Mouse (Mus musculus) neural tube, embryonic 12.5 days (tissue): ENCODE measurements around the gene Fbxw8. TPM values are rescaled to one million over a fixed set of nuclear protein-coding genes. Genes with fewer than 3 reads are reported as not detected.
A peak's percentile ranks its signal among the peaks of the same experiment; 100 is the strongest.

Source experiments
- ATAC-seq: fragments of 200-750 bp; cut with Nextera tagmentation; 2 replicates; pipeline ENCODE4 v1.8.0; 2017; ENCODE audit warnings: low read depth, mild to moderate bottlenecking, moderate TSS enrichment, moderate library complexity; ENCODE audit not compliant: low FRiP score
- H3K27ac ChIP-seq: fragments of 300-500 bp; sonication (generic); 2 replicates; pipeline ENCODE4 v1.5.1; 2016
- H3K27me3 ChIP-seq: fragments of 300-500 bp; sonication (generic); replicated peaks from 2 replicates; pipeline ENCODE4 v1.6.1; 2016; ENCODE audit warnings: mild to moderate bottlenecking
- H3K36me3 ChIP-seq: fragments of 300-500 bp; sonication (generic); 2 replicates; pipeline ENCODE4 v1.6.1; 2016; ENCODE audit warnings: mild to moderate bottlenecking
- H3K4me1 ChIP-seq: fragments of 300-500 bp; sonication (generic); 2 replicates; pipeline ENCODE4 v1.6.1; 2016
- H3K4me2 ChIP-seq: fragments of 300-500 bp; sonication (generic); replicated peaks from 2 replicates; pipeline ENCODE4 v1.6.1; 2016; ENCODE audit warnings: mild to moderate bottlenecking
- H3K4me3 ChIP-seq: fragments of 300-500 bp; sonication (generic); 2 replicates; pipeline ENCODE4 v1.5.1; 2016
- H3K9ac ChIP-seq: fragments of 300-500 bp; sonication (generic); 2 replicates; pipeline ENCODE4 v1.6.1; 2016; ENCODE audit warnings: mild to moderate bottlenecking
- H3K9me3 ChIP-seq: fragments of 300-500 bp; sonication (generic); 2 replicates; pipeline ENCODE4 v1.6.1; 2016; ENCODE audit warnings: mild to moderate bottlenecking
- WGBS: fragments of 180-500 bp; shearing (Covaris S2); methylation state at CpG from one replicate; pipeline ENCODE4 v1.1.7; 2016; 5-methylcytosine and 5-hydroxymethylcytosine counted together
- polyA plus RNA-seq: library from polyadenylated mRNA; unstranded; fragments of >200 nt; fragmentation: Nextera tagmentation; extraction: Ambion mirVana; gene quantifications from 2 replicates; pipeline ENCODE4 v1.2.1, GENCODE M21; 2016

Gene Fbxw8
- 38.4 and 40.4 TPM in 2 replicates for polyA plus RNA-seq

- no peaks in the 10 kb centered on the region for H3K27me3 ChIP-seq
- ATAC-seq = peak; percentile 78
- 0 out of 2 replicates have a peak within 1 kb of the TSS, but pooled peaks have one; percentile 32 for H3K27ac ChIP-seq
- peaks cover 13% of the 10 kb centered on the region for H3K4me1 ChIP-seq
- H3K9ac ChIP-seq = peak within 1 kb of the TSS; percentile 94
- peaks cover 8% of the 10 kb centered on the region; the same call in 1 of the 2 replicates for H3K36me3 ChIP-seq
- under 1% methylated on average over 67 of the region's 67 CpGs for WGBS
- H3K9me3 ChIP-seq = no peaks in the 10 kb centered on the region
- H3K4me2 ChIP-seq = peak within 1 kb of the TSS; percentile 78
- peak within 1 kb of the TSS; percentile 98 for H3K4me3 ChIP-seq
Measured at GRCm38 (mm10) chr5:118154839-118155564, at the start of gene Fbxw8. Fbxw8 (minus strand) TSS chr5:118155464.

DNA sequence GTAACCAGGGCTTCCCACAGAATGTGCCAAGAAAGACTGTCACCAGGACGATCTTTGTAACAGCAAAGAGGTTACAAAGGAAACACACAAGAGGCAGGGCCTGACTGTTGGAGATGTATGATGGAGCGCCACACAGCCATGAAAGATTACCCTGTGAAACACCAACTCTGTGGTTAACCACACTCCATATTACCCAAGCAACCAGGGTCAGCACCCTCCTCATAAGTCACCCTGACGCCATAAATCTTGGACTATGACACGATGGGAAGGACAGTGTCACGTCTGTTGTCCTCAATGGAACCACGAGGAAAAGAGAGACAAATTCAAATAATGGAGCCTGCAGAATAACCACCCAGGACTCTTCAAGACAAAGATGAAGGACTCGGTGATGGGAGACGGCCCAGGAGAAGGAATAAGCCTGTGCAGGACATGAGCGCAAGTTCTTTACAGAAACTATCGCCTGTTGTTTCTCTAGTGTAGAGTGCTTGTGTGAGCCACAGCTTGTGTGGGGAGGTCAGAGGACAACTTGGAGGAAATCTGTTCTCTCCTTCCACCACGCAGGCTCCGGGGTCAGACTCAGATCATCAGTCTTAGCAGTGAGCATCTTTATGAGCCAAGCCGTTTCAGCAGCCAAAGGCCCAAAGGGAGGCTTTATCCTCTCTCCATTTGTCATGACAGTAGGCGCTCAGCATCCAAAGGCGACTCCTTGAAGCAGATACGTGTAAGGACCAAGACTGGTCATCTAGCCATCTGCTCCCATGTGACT, 49.6 kb upstream of the Fbxw8 start:
- Histone ChIP-seq H3K4me3 (no peak overlapping the region), H3K4me1 (peaks cover 22% of the 10 kb centered on the region), H3K27ac (no peak overlapping the region), H3K4me2 (no peak overlapping the region), H3K36me3 (peaks cover 9% of the 10 kb centered on the region; the same call in 1 of the 2 replicates), H3K9ac (no peak overlapping the region), H3K9me3 (no peaks in the 10 kb centered on the region), H3K27me3 (no peaks in the 10 kb centered on the region)
- WGBS = 41% methylated on average over 16 of the region's 16 CpGs
- ATAC-seq = no peak

DNA sequence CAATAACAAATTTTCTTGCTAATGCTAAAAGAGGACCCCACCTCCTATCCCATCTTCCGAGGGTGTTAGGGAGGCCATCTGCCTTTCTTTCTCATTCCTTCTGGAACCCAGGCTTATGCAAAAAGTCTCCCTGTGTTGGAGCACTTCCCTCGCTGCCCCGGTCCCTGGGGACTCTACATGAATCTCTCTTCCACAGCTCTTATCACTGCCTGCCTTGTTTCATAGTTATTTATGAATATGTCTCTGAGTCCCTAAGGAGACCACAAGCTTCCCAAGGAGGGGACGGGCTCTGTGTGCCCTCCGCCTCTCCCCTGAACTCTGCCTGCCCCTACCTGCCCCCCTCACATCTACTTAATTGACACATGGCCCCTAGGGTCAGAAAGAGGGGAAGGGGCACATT, 44.4 kb upstream of the Fbxw8 start:
- H3K9ac ChIP-seq = no peak overlapping the region
- no peak for ATAC-seq
- no peak overlapping the region for H3K4me3 ChIP-seq
- H3K4me1 ChIP-seq = peaks cover 6% of the 10 kb centered on the region; the same call in 1 of the 2 replicates
- no peaks in the 10 kb centered on the region for H3K9me3 ChIP-seq
- peaks cover 14% of the 10 kb centered on the region; the same call in 1 of the 2 replicates for H3K36me3 ChIP-seq
- WGBS = 61% methylated on average over 5 of the region's 5 CpGs
- no peaks in the 10 kb centered on the region for H3K27me3 ChIP-seq
- H3K27ac ChIP-seq = no peak overlapping the region
- no peak overlapping the region for H3K4me2 ChIP-seq

DNA sequence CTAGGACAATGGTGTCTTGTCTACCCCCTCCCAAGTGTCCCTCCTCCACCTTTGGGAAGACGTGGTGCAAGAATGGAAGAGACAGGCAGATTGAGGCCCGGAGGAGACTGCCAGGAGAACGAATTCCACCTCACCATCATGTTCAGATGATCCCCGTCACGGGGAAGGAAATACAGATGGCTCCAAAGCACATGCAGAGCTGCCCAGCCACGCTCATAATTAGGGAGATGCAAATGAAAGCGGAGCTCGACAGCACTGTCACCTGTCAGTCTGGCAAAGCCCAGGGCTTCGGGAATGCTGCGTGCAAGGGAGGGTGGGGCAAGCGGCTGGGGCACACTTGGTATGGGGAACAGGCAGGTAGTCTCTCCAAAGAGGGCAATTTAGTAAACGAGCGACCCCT, 42.2 kb upstream of the Fbxw8 start:
- no peaks in the 10 kb centered on the region for H3K9me3 ChIP-seq
- H3K36me3 ChIP-seq = peaks cover 14% of the 10 kb centered on the region; the same call in 1 of the 2 replicates
- ATAC-seq = no peak
- H3K27ac ChIP-seq = no peak overlapping the region
- no peak overlapping the region for H3K4me2 ChIP-seq
- no peak overlapping the region for H3K9ac ChIP-seq
- H3K27me3 ChIP-seq = no peaks in the 10 kb centered on the region
- no peak overlapping the region for H3K4me3 ChIP-seq
- WGBS = 82% methylated on average over 13 of the region's 13 CpGs
- peaks cover 6% of the 10 kb centered on the region for H3K4me1 ChIP-seq

DNA sequence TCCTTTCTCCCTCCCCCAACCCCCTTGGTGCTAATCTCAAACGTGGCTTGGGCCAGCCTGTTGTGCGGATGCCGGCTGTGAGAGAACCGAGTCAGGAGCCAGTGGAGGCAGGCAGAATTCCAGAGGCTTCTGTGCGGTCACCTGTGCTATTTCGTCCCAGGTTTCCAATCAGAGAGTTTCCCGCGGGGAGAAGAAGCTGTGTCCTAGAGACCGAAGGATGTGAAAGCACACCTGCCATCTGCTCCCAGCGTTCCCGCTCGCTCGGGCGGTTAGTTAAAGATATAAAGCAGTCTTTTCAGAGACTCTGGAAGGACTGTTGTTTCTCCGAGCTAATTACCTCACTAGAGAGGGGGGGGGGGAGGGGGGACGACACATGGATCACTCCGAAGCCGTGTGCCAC, 37.0 kb upstream of the Fbxw8 start:
- H3K4me3 ChIP-seq = no peak overlapping the region
- 21% methylated on average over 18 of the region's 18 CpGs for WGBS
- H3K27me3 ChIP-seq = no peaks in the 10 kb centered on the region
- H3K4me2 ChIP-seq = no peak overlapping the region
- H3K9ac ChIP-seq = no peak overlapping the region
- no peaks in the 10 kb centered on the region for H3K36me3 ChIP-seq
- no peak for ATAC-seq
- H3K9me3 ChIP-seq = no peaks in the 10 kb centered on the region
- H3K4me1 ChIP-seq = peaks cover 13% of the 10 kb centered on the region
- H3K27ac ChIP-seq = no peak overlapping the region

- Histone ChIP-seq H3K27me3 (no peaks in the 10 kb centered on the region), H3K4me2 (no peak overlapping the region), H3K4me3 (no peak overlapping the region), H3K36me3 (no peaks in the 10 kb centered on the region), H3K27ac (no peak overlapping the region), H3K9ac (no peak overlapping the region), H3K4me1 (peaks cover 13% of the 10 kb centered on the region), H3K9me3 (no peaks in the 10 kb centered on the region)
- ATAC-seq = no peak
- WGBS = 81% methylated on average over 9 of the region's 9 CpGs
Measured at GRCm38 (mm10) chr5:118190491-118190890, 35.2 kb upstream of the Fbxw8 start.

GRCm38 (mm10) chr5:118188356-118188755, 33.1 kb upstream of the Fbxw8 start:
- no peaks in the 10 kb centered on the region for H3K36me3 ChIP-seq
- H3K4me2 ChIP-seq = no peak overlapping the region
- WGBS = 54% methylated on average over 6 of the region's 6 CpGs
- peaks cover 13% of the 10 kb centered on the region for H3K4me1 ChIP-seq
- no peak overlapping the region for H3K27ac ChIP-seq
- no peaks in the 10 kb centered on the region for H3K27me3 ChIP-seq
- no peaks in the 10 kb centered on the region for H3K9me3 ChIP-seq
- H3K9ac ChIP-seq = no peak overlapping the region
- H3K4me3 ChIP-seq = no peak overlapping the region
- no peak for ATAC-seq

DNA sequence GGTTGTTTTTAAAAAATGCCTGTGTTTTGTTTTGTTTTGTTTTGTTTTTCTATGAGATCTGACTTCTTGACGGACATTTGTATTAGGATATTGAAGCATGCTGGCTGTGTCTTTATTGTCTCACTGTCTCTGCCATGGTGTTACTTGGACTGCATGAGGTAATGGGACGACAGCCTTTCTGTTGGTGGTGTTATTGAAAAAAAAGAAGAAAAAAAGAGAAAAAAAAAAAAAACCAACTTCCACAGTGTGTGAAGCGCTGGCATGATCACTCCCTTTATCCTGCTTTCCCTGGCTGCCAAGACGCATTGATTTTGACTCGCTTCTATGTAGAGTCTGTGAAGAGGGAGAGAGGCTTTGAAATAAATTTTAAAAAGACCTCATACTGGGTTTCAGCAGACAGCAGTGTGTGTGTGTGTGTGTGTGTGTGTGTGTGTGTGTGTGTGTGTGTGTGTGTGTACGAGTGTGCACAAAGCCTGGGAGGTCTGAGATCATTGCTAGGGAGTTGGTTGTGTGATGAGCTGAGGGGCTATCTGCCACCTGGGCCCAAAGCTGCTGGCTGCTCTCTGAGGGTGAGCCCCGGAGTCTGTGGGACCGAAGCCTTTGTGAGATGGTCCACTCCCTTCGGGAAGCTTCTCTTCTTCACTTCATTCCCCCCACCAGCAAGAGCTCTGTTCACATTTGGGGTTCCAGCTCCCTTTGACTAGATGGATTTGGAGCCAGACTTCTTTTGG, 31.8 kb upstream of the Fbxw8 start:
- Histone ChIP-seq H3K36me3 (no peaks in the 10 kb centered on the region), H3K4me3 (no peak overlapping the region), H3K9me3 (no peaks in the 10 kb centered on the region), H3K27ac (no peak overlapping the region), H3K4me1 (peaks cover 4% of the 10 kb centered on the region; the same call in 1 of the 2 replicates), H3K4me2 (no peak overlapping the region), H3K9ac (no peak overlapping the region), H3K27me3 (no peaks in the 10 kb centered on the region)
- ATAC-seq = no peak
- 71% methylated on average over 9 of the region's 9 CpGs for WGBS

GRCm38 (mm10) chr5:118177640-118178039, 22.4 kb upstream of the Fbxw8 start:
- peaks cover 35% of the 10 kb centered on the region for H3K27me3 ChIP-seq
- H3K4me2 ChIP-seq = no peak overlapping the region
- no peak overlapping the region for H3K27ac ChIP-seq
- H3K9ac ChIP-seq = no peak overlapping the region
- WGBS = 78% methylated on average over 7 of the region's 7 CpGs
- no peak for ATAC-seq
- peaks cover 9% of the 10 kb centered on the region for H3K4me1 ChIP-seq
- no peaks in the 10 kb centered on the region for H3K9me3 ChIP-seq
- no peaks in the 10 kb centered on the region for H3K36me3 ChIP-seq
- H3K4me3 ChIP-seq = no peak overlapping the region

DNA sequence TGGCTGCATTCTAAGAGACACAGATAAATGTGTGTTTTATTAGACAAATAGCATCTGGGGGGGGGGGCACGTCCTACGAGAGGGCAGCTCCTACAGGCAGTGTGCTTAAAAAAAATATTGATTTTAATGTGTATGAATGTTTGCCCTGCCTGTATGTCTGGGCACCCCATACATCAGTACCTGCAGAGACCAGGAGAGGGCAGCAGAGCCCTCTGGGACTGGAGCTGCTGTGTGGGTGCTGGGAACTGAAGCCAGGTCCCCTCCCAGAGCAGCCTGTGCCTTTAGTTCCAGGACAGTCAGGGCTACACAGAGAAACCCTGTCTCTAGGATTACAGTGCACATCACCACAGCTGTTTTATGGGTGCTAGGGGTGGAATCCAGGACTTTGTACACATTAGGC, 19.9 kb upstream of the Fbxw8 start:
- Histone ChIP-seq H3K9ac (no peak overlapping the region), H3K27ac (no peak overlapping the region), H3K27me3 (peaks cover 60% of the 10 kb centered on the region), H3K9me3 (no peaks in the 10 kb centered on the region), H3K4me1 (peaks cover 25% of the 10 kb centered on the region), H3K36me3 (no peaks in the 10 kb centered on the region), H3K4me3 (no peak overlapping the region), H3K4me2 (no peak overlapping the region; the same call in 1 of the 2 replicates)
- 28% methylated on average over 2 of the region's 2 CpGs for WGBS
- ATAC-seq = no peak

DNA sequence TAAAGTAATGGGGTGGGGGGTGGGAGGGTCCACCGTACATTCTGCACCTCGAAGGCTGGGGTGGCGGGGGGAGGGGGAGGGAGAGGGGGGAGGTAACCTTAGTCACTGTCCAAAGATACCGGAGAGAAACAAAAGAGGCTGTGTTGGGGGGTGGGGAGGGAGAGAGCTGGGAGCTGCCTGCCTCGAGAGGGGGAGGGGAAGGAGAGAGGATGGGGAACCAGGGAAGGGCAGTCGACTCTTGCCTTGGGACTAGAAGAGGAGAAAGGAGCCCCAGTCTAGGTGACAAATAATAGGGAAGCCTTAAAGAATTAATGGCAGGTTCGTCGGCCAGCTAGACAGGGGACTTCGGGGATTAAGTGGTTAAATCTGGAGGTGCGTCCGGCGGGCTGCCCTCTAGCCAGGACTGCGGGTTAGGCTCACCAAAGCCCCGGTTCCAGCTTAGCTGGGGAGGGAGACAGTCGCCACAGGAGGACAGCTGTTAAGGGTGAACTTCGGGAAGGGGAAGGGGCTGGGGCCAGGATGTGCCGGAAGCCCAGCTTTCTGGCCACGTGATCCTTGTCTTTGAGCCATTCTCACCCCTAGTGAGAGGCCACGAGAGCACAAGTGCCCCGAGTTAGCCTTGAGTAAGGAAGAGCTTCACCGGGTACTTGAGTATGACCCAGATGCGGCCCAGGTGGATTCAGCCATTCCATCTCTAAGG, 19.2 kb upstream of the Fbxw8 start:
- Histone ChIP-seq H3K27ac (no peak overlapping the region), H3K4me2 (peak overlapping the region; percentile 54), H3K36me3 (no peaks in the 10 kb centered on the region), H3K4me1 (peaks cover 25% of the 10 kb centered on the region), H3K9me3 (no peaks in the 10 kb centered on the region), H3K27me3 (peaks cover 63% of the 10 kb centered on the region), H3K4me3 (peak overlapping the region; percentile 20; the same call in 1 of the 2 replicates), H3K9ac (peak overlapping the region; percentile 1; the same call in 1 of the 2 replicates)
- WGBS = under 1% methylated on average over 22 of the region's 22 CpGs
- no peak for ATAC-seq
